Mouse (Mus musculus) megakaryocyte, adult 5-6 weeks (primary cell): ENCODE results near the gene Zbtb37. TPM values are rescaled to one million over a fixed set of nuclear protein-coding genes. Genes with fewer than 3 reads are reported as not detected.

ENCODE experiments used
- ATAC-seq: 2 replicates; pipeline ENCODE4 v1.8.0; 2016; ENCODE audit warnings: mild to moderate bottlenecking, inconsistent platforms; ENCODE audit not compliant: poor library complexity, severe bottlenecking
- total RNA-seq, 2 experiments: library from RNA; stranded (forward) in 1 of 2; stranded (reverse) in 1 of 2; fragments of 153-499, 151-499 nt in 1 of 2; fragments of 221-1000, 200-1000 nt in 1 of 2; gene quantifications; 2 replicates each; pipeline versions ENCODE4 v1.2.3 to v1.2.4; 2015 to 2017

Zbtb37 gene
- total RNA-seq, 2 experiments from 2014 or later: 5.2 to 7.0 TPM

GRCm38 (mm10) chr1:160980537-160981234, 54.0 kb downstream of the Zbtb37 start:
- no peak for ATAC-seq

DNA sequence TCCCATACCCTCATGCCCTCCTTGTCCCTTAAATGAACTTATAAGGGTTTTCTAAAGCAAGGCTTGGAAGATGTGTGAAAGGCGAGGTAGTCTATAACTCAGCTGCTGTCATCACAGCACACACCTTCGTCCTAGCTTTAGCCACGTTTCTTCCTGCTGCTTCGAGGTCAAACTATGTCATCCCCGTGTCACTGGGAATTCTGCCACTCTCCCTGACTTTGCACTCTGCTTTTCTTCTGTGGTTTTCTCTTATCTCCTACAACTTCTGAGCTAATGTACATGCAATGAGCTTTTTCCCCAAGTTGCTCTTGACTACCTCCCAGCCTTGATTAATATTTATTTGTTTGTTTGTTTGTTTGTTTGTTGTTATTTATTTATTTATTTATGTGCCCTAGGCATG, 54.6 kb downstream of the Zbtb37 start:
- ATAC-seq: no peak

- no peak for ATAC-seq
Observed at GRCm38 (mm10) chr1:160978071-160978735, 56.4 kb downstream of the Zbtb37 start, which contains the start of gene Serpinc1. Gene Serpinc1, plus strand, starts transcription at chr1:160978585.

- no peak for ATAC-seq
Observed at GRCm38 (mm10) chr1:160968643-160969042, 66.0 kb downstream of the Zbtb37 start.

DNA sequence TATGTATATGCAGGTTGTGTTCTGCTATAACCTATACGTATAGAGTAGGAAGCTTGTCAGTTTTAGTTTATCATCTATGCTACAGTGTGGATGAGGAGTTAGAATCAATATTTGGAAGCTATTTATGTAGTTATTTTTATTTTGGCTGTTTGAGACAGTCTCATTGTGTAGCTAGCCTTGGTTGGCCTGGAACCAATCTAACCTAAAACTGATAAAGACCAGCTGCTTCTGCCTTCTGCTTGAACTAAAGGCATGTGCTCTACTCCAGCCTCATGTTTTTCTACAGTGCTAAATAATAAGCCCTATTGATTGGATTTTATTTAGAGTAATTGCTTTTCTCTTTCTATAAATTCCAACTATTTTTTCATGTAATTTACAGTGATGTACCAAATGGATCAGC, 67.4 kb downstream of the Zbtb37 start:
- ATAC-seq: no peak

DNA sequence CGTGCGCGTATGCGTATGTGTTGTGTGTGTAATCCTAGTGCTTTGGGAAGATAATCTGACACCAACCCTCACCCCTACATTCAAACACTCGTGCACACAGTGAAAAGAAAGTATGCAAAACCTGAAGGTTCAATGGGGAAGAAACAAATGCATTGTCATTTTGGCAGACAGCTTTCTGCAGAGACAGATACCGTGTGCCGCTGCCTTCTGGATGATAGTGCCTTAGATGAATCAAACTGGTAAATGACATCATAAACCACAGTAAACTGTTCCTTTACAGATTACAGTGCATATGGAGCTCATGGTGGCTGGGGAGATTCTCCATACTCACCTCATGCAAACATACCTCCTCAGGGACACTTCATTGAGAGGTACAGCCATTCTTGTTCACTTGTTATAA, 71.5 kb downstream of the Zbtb37 start:
- ATAC-seq: no peak

Other genes with a start within 250 kb of the Zbtb37 start
- gene Rabgap1l, start 241.6 kb downstream of the Zbtb37 start, total RNA-seq (2015): 60.8 and 78.6 TPM in 2 replicates
- 96.4 and 99.5 TPM in 2 replicates for gene Rabgap1l, start 241.6 kb downstream of the Zbtb37 start, total RNA-seq (2017)
- 28.8 and 33.1 TPM in 2 replicates for gene Rc3h1, start 128.4 kb downstream of the Zbtb37 start, total RNA-seq (2015)
- 15.3 and 17.4 TPM in 2 replicates for gene Rc3h1, start 128.4 kb downstream of the Zbtb37 start, total RNA-seq (2017)
- gene Serpinc1, start 56.3 kb downstream of the Zbtb37 start, total RNA-seq (2015): 0.16 and 1.1 TPM in 2 replicates
- gene Serpinc1, start 56.3 kb downstream of the Zbtb37 start, total RNA-seq (2017): 0.61 and 1.4 TPM in 2 replicates
- 18.3 and 20.9 TPM in 2 replicates for gene Dars2, start 35.8 kb upstream of the Zbtb37 start, total RNA-seq (2015)
- gene Dars2, start 35.8 kb upstream of the Zbtb37 start, total RNA-seq (2017): 12.8 and 15.3 TPM in 2 replicates
- 42.7 and 56.4 TPM in 2 replicates for gene Cenpl, start 35.9 kb upstream of the Zbtb37 start, total RNA-seq (2015)
- gene Cenpl, start 35.9 kb upstream of the Zbtb37 start, total RNA-seq (2017): 7.7 and 13.0 TPM in 2 replicates
- 28.1 and 30.4 TPM in 2 replicates for gene Klhl20, start 96.7 kb upstream of the Zbtb37 start, total RNA-seq (2015)
- 20.3 and 23.0 TPM in 2 replicates for gene Klhl20, start 96.7 kb upstream of the Zbtb37 start, total RNA-seq (2017)
- not detected in 2 replicates for gene Ankrd45, start 107.8 kb upstream of the Zbtb37 start, total RNA-seq (2015)
- gene Ankrd45, start 107.8 kb upstream of the Zbtb37 start, total RNA-seq (2017): not detected in 2 replicates
- gene Tex50, start 124.5 kb upstream of the Zbtb37 start, total RNA-seq (2015): not detected in 2 replicates
- gene Tex50, start 124.5 kb upstream of the Zbtb37 start, total RNA-seq (2017): not detected in 2 replicates
- 161 and 201 TPM in 2 replicates for gene Prdx6, start 216.4 kb upstream of the Zbtb37 start, total RNA-seq (2015)
- 213 and 226 TPM in 2 replicates for gene Prdx6, start 216.4 kb upstream of the Zbtb37 start, total RNA-seq (2017)